Mouse (Mus musculus) retina, postnatal 1 day (tissue): ENCODE measurements around the gene Tspan32.

Experiments
- DNase-seq: peaks from one replicate; pipeline ENCODE4 v3.0.0-alpha.2; 2012

Gene Tspan32

GRCm38 (mm10) chr7:143034519-143035450 is 29.9 kb downstream of the Tspan32 start:
- no peak for DNase-seq

- no peak for DNase-seq
Observed at GRCm38 (mm10) chr7:143036787-143037186, 31.9 kb downstream of the Tspan32 start.

- DNase-seq: no peak
Observed at GRCm38 (mm10) chr7:143037306-143037705, 32.5 kb downstream of the Tspan32 start.

- no peak for DNase-seq
Observed at GRCm38 (mm10) chr7:143038174-143038931, 33.5 kb downstream of the Tspan32 start.

- DNase-seq: no peak
Observed at GRCm38 (mm10) chr7:143040561-143040960, 35.7 kb downstream of the Tspan32 start.

- no peak for DNase-seq
Observed at GRCm38 (mm10) chr7:143041138-143041822, 36.4 kb downstream of the Tspan32 start.

GRCm38 (mm10) chr7:143042089-143042488 is 37.2 kb downstream of the Tspan32 start:
- DNase-seq: no peak

- no peak for DNase-seq
Observed at GRCm38 (mm10) chr7:143042897-143043300, 38.1 kb downstream of the Tspan32 start.

GRCm38 (mm10) chr7:143044049-143044825 is 39.4 kb downstream of the Tspan32 start:
- DNase-seq: no peak

GRCm38 (mm10) chr7:143044826-143045206 is 40.0 kb downstream of the Tspan32 start:
- no peak for DNase-seq

GRCm38 (mm10) chr7:143046358-143046757 is 41.5 kb downstream of the Tspan32 start:
- DNase-seq: no peak

- no peak for DNase-seq
Observed at GRCm38 (mm10) chr7:143049331-143049730, 44.5 kb downstream of the Tspan32 start.

- no peak for DNase-seq
Observed at GRCm38 (mm10) chr7:143049841-143050816, 45.3 kb downstream of the Tspan32 start.

- DNase-seq: no peak
Observed at GRCm38 (mm10) chr7:143051316-143051715, 46.5 kb downstream of the Tspan32 start.

- DNase-seq: peak; percentile 89
Observed at GRCm38 (mm10) chr7:143052626-143053007, 47.8 kb downstream of the Tspan32 start, which contains the start of gene Cd81. TSS of gene Cd81 (plus strand) at chr7:143052739.

- DNase-seq: peak; percentile 79
Observed at GRCm38 (mm10) chr7:143053008-143053899, 48.4 kb downstream of the Tspan32 start.

- no peak for DNase-seq
Observed at GRCm38 (mm10) chr7:143053961-143054611, 49.2 kb downstream of the Tspan32 start.

GRCm38 (mm10) chr7:143054612-143054965 is 49.7 kb downstream of the Tspan32 start:
- no peak for DNase-seq

GRCm38 (mm10) chr7:143055001-143055400 is 50.2 kb downstream of the Tspan32 start:
- DNase-seq: no peak
